Mouse (Mus musculus) adrenal gland, postnatal 4 days (tissue): Measurements from ENCODE around the gene Gab2. TPM values are rescaled to one million over a fixed set of nuclear protein-coding genes. Genes with fewer than 3 reads are reported as not detected.

Experiments
- DNase-seq, 2 experiments: peaks; one replicate each; pipeline ENCODE4 v3.0.0; 2021 to 2022; ENCODE audit warnings: low spot score in 2 of 2, mixed read lengths in 2 of 2
- total RNA-seq, 2 experiments: library from RNA; stranded (reverse); gene quantifications; 2 replicates each; pipeline ENCODE4 v1.2.3; 2021

Gab2 gene
- total RNA-seq, 2 experiments from 2014 or later, result 34.8 to 41.4 TPM

DNA sequence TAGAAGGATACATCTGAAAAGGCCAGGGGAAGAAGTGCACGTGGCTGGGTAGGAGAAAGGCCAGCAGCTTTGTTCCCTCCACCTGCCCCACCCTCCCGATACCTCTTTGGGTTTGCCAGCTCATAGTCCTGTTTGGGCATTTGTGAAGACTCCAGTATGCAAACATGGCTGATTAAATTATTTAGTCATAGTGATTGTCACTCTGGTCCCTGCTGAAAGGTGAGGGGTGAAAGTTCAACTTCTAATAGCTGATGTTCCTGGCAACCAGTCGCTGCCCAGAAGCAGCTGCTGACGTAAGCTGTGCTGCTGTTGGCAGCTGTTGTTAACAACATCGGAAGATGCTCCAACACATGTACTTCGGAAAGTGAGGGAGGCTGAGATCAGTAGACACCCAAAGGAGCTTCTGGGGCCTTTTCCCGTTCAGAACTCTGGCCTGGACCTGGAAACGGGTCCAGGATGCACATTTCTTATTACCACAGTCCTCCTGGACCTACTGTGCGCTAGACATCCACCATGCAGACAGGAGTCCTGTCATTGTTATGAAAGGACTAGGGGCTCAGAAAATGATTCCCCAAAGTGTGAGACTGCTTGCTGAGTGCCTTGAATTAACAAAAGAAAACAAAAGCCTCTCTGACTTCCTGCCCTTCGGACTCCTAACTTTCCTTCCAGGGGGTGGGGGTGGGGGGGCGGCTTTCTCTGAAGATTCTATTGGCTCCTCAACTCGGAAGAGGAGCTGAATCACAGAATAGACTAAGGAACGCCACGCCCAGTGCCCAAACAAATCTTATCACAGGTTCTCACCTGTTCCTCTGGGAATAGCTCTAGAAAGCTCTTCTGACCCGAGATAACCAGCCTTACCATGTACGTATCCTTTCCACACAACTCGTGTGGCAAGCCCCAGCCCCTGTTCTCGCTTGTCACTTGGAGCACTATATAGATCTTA is 259.8 kb downstream of the Gab2 start:
- DNase-seq, result no peak

DNA sequence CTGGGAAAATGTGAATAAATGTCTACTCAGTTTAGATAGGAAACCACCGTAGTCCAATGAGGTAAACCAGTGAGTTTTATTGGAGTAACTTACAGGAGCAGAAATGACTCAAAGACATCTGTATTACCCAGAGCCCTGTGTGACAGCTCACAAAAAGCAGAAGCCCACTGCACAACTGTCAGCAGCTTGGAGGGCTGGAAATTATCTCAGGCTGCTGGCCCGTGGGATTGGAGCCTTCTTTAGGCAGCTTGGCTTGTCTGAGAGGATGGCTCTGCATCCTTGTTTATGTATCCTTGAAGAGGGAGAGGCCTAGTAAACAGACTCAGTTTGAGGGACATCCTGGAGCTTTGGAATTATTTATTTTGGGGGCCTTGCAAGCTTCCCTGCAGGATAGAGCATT is 261.6 kb downstream of the Gab2 start:
- no peak for DNase-seq

DNA sequence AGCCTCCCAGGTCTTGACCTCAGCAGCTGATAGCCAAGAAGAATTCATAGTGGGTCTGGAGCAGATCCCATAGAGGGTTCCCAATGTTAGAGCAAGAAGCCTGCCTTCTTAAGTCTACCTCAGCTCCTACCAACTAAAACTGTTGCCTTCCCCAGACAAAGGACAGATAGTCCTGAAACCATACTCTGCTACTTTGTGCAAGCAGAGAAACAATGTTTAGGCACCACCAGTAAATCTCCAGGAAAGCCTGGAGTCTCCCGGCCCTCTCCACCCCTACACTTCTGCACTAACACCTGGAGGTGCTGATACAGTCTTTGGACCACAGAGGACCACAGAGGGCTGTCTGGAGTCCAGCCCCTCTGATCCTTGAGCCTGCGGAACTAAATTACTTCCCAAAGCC is 263.3 kb downstream of the Gab2 start:
- no peak for DNase-seq

DNA sequence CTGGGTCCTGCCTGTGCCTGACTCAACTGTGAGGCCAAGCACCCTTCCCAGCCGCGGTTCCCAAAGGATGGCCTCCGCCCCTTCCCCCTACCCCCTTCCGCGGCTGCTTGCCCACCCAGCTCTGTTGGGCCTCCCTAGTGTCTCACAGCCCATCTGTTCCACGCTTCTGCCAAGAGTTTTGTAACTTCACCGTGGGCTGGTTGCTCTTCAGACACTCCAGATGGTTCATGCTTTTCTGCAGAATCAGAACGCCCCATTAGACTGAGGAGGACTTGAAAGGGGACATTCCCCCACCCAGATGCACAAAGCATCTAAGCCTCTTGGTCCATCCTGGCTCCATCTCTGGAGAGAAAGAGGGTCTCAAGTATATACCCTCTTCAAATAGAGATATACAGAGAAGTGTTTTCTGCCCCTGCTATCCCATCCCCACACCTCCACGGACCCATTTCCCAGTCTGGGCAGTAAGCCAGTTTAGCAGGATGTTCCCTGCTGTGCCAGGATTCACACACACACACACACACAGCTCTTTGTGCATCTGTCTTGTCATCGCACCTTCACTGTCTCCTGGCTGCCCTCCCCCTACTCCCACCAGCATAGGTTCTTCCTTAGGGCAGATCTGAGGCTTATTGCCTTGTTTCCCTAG is 264.0 kb downstream of the Gab2 start:
- no peak for DNase-seq

DNA sequence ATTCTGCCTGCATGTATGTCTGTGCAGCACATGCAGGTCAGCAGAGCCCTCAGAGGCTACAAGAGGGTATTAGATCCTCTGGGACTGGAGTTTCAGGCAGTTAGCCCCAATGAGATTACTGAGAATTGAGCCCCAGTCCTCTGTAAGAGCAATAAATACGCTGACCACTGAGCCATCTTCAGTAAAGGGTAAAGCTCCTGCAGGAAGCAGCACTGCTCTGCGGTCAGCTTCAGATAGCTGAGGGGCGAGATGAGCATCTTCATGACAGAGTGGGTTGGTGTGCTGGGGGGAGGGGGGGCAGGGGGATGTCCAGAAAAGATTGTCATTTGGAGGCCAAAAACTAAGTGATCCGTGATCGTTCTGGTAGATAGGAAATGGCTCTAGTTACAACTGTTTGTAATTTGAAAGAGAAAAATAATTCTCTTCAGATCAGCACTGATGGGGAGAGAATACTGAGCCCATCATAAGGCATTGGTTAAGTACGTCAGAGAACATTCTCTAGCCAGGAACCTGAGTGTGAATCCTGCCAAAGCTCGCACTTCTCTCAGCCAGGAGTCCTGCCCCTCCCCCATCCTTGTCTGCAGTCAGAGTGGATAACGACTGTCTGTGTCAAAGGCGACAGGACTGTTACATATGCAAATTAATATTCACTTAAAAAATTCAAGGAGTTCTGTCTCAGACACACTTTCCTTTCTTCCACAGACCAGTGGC is 264.9 kb downstream of the Gab2 start:
- no peak for DNase-seq

DNA sequence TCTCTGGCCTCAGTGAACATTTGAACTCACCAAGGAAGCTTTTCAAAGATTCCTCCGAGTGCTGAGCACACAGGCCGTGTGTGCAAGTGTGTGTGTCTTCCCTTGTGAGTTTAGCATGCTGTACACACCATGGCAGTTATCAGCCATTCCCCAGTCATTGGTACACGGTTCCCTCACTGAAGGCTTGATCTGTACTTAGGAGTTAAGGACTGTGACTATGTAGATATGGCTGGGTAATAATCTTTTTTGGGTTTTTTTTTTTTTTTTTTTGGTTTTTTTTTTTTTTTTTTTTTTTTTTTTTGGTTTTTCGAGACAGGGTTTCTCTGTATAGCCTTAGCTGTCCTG is 265.4 kb downstream of the Gab2 start:
- DNase-seq, result no peak

DNA sequence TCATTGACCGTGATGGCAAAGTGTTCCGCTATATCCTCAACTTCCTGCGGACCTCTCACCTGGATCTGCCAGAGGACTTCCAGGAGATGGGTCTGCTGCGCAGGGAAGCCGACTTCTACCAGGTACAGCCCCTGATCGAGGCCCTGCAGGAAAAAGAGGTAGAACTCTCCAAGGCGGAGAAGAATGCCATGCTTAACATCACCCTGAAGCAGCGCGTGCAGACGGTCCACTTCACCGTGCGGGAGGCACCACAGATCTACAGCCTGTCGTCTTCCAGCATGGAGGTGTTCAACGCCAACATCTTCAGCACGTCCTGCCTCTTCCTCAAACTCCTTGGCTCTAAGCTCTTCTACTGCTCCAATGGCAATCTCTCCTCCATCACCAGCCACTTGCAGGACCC is 266.1 kb downstream of the Gab2 start:
- no peak for DNase-seq

DNA sequence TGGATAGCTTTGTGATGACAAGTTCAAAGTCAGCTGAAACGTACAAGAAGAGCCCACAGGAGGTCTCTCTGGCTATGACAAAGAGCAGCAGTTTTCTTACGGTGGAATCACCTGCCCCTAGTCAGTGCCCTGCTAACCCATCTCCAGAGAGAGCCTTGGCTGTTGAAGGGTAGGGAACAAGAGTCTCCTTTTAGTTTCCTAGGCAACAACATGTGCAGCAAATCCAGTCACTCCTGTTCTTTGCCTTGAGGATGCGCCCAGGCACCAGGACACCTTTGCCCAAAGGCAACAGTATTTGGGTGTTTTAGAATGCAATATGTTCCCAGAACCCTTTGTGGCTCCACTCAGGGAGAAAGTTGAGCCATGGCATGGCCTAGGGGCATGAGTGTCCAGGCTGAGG is 266.9 kb downstream of the Gab2 start:
- DNase-seq, result no peak

DNA sequence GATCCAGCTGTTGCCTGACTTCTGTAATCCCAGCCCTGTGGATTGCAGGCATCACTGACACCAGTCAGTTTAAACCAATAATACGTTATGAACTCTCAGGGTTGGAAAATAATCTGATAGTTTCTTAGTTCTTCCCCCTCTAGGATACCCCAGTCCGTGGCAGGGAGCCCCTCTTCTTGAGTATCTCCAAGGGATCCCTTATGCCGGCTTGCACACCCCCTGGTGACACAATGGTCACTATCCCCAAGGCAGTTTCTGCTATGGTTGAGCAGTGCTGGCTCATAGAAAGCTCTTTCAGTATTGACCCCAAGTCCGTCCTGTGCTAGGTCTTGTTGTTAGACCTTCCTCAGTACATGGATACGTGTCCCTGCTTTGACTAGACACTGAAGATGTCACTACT is 267.4 kb downstream of the Gab2 start:
- no peak for DNase-seq

DNA sequence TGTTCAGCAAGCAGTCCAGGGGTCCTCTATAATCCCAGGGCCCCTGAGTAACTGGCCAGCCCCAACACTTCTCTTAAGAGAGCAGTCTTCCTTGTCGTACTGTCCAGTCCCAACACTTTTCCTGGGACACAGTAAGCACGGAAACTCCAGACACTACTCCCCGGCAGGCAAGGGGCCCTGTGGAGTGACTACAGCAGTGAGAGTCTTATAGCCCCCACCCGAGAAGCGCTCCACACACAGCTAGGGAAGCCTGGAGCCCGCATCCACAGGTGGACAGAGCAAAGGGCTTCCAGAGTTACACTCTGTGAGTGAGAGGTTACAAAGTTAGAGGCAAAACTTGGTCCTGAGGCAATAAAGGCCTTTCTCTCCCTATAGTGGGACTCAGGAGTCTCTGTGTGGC is 268.1 kb downstream of the Gab2 start:
- DNase-seq, result no peak

DNA sequence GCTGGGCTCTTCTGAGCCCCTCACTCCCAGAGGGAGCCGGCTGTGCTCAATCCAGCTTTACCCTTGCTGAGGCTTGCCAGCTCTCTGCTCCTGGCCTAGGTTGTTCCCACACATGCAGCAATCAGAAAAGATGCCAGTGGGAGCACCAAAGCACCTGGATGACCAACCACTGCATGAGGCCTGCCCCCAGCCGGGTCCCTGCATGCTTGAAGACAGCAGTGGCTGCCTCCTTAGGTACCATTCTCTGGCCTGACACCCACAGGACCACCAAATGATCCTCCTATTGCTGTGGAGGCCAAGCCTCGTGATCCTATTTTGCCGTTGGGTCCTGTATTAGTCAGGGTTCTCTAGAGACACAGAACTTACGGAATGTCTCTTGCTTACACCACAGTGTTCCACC is 269.5 kb downstream of the Gab2 start:
- no peak for DNase-seq

DNA sequence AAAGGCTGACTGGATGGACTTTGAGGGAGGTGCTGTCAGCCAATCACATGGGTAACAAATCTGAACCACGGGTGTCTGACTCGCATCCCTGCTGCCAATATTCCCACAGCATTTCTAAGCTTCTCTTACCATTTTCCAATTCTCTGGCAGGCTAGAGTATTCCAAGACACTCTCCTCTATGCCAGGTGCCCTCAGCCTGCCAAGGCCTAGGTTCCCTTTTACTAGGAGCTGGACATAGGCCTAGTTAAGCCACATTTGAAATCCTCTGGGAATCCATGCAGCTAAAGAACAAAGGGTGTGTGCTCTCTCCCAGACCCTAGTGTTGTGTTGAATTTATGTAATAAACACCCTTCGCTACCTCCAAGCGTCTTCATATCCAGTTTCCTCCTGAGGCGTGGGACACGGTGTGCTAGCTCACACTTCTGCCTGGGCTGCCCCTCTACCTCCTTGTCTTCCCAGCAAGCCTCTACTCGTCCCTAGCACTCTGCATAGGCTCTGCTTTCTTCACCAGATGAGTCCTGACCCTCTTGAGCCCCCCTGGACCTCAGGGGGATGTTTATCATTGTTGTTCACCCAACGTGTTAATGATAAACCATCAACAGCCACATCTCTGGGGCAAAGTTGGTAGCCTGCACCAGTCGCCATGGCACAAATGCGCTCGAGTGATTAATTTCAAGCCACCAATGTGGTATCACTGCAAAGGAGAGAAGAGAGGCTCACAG is 270.6 kb downstream of the Gab2 start:
- no peak for DNase-seq

DNA sequence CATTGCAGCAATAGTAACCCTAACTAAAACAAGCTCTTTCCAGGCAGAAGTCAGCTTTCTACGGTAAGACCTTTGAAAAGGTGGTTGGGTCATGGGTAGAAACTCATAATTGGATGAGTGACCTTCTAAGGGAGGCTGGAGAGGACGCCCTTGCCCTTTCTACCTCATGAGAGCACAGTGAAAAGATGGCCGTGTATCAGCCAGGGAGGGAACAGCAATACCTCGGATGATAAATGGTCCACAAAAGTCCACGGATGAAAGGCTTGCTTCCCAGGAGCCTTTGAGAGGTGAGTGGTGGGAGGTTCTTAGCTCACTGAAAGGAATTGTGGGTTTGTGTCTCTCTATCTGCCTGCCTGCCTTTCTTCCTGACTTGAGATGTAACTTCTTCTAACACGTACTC is 272.0 kb downstream of the Gab2 start:
- DNase-seq, result no peak

DNA sequence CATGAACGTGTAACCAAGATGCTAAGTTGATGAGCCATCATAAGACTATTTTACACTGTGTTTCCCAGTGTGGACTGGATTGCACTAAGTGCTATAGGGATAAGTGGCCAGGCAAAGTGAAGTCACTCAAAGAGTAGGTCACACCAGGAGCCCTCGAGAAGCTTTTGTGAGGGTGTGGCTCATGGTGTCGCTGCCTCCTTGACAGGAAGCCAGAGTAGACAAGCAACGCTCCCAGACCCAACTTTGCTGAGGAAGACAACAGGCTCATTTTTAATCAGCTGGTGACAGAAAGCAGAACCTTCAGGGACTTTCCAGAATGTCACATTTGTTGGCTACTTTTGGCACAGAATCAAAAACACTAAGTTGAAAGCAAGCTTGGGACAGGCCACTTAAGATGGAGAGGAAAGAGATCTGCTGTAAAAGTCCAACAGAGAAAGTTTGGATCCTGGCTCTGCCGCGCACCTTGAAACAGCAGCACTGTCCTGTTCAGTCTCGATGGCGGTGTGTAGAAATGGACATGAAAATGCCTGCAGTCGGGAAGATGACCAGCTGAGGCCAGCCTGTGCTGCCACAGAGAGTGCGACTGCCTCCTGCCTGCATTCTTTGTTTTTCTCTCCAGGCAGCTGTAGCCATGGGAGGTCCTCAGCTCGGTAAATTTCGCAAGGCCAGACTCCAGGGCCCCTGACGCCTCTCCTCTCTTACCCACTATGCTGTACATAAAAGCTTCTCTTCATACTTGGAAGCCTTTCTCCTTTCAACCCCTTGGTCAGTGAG is 273.9 kb downstream of the Gab2 start:
- DNase-seq, result no peak

DNA sequence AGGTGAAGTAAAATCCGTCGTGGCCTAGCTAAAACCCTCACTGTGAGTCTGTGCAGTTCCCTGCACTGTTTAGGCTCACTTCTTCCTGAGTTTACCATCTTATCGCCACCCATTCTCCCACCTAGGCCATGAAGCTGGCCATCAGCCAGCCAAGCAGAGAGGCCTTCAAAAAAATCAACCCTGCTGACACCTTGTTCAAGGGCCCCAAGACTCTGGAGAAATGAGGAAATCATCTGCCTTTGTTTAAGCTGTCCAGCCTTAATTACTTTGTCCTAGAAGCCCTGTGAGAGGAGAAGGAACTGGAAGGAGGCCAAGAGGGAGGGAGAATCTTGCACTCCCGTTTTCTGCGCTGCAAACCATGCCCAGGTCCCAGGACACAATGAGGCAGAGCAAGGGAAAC is 274.9 kb downstream of the Gab2 start:
- DNase-seq, result no peak

DNA sequence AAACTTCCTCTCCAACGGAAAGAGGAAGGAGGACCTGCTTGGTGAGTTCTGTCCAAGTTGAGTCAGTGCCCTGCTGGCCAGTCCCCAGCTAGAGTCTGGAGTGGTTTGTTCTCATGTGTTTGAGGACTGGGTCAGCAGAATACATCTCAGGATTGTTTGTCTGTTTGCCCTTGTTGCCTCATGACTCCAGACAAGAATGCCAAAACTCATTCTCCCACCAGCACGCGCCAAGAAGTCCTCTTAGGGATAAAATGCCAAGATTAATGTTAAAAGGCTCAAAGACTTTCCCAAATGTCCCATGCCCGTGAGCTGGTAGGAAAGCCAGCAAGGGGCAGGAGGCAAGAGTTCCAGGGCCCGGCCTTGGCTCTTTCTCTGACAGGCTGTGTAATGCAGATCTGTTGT is 275.5 kb downstream of the Gab2 start:
- no peak for DNase-seq

DNA sequence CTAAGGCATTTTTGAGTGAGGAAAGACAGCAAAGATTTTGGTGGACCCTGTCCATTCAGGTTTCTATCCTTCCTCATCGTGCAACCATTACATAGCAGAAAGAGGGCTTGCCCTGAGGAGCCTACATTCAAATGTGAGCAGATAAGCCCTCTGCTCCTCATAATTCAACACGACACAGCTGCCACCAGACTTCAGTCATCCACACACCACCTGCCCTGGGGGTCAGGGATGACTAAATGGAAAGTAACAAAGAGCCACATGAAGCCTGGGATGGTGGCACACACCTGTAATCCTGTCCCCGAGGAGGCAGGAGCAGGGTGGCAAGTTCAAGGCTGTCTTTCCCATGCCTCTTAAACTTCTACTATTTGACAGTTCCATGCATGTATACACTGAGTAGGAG is 276.5 kb downstream of the Gab2 start:
- no peak for DNase-seq

DNA sequence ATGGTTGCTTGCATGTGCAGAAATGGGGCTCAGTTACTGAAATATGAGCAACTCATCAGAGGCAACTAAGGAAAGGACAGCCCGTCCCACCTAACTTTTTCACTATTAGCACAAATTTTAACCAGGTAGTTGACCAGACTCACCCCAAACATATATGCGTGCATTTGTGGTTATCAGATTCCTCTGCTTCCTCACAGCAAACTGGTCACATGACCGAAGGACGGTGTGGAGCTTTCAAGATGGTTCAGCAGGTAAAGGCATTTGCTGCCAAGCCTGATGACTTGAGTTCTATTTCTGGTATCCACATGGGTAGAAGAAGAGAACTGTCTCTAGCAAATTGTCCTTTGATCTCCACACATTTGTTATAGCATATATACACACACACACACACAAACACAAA is 277.0 kb downstream of the Gab2 start:
- no peak for DNase-seq
